Mouse (Mus musculus): Measurements from ENCODE around the gene Olfr630. TPM values are rescaled to one million over a fixed set of nuclear protein-coding genes. Genes with fewer than 3 reads are reported as not detected.
"Not testable (repeated sequence)": the region's sequence is repeated elsewhere in the genome, so short reads cannot be mapped to it uniquely, and the experiment has no call there.

The Olfr630 gene
- polyA plus RNA-seq, 1 experiment from 2014 or later = not detected

- no peak within 1 kb of the TSS for H3K9ac ChIP-seq (replicated peaks; ENCODE audit: low read depth, low read length)
- H3K9me3 ChIP-seq (ENCODE audit: control insufficient read depth, low read length) = no peaks in the 10 kb centered on the region
- H3K4me2 ChIP-seq (ENCODE audit: low read depth, low read length) = no peak within 1 kb of the TSS
- H3K27me3 ChIP-seq (ENCODE audit: control insufficient read depth, insufficient read depth, low read length) = no peaks in the 10 kb centered on the region
- no peaks in the 10 kb centered on the region for H3K36me3 ChIP-seq (ENCODE audit: control insufficient read depth, insufficient read depth, low read length)
- no peak for ATAC-seq (ENCODE audit: low read depth)
- no peak within 1 kb of the TSS for H3K27ac ChIP-seq (ENCODE audit: low read depth, low read length)
- 82% methylated on average over 2 of the region's 2 CpGs for WGBS
- no peaks in the 10 kb centered on the region for H3K4me1 ChIP-seq (ENCODE audit: control insufficient read depth, insufficient read depth, low read length)
- H3K4me3 ChIP-seq (ENCODE audit: low read depth, low read length) = no peak within 1 kb of the TSS
Observed at GRCm38 (mm10) chr7:103744843-103745242, 12.3 kb downstream of the Olfr630 start, which contains the start of gene Olfr629. Gene Olfr629, minus strand, starts transcription at chr7:103744943.

GRCm38 (mm10) chr7:103730074-103730473 lies 27.1 kb downstream of the Olfr630 start, which contains the start of gene Olfr628:
Gene Olfr628, plus strand, starts transcription at chr7:103730374.
- no peaks in the 10 kb centered on the region for H3K4me1 ChIP-seq (ENCODE audit: control insufficient read depth, insufficient read depth, low read length)
- H3K4me2 ChIP-seq (ENCODE audit: low read depth, low read length) = no peak within 1 kb of the TSS
- ATAC-seq (ENCODE audit: low read depth) = no peak
- H3K36me3 ChIP-seq (ENCODE audit: control insufficient read depth, insufficient read depth, low read length) = no peaks in the 10 kb centered on the region
- no peak within 1 kb of the TSS for H3K9ac ChIP-seq (replicated peaks; ENCODE audit: low read depth, low read length)
- H3K27ac ChIP-seq (ENCODE audit: low read depth, low read length) = no peak within 1 kb of the TSS
- 94% methylated on average over 1 of the region's 1 CpGs for WGBS
- no peaks in the 10 kb centered on the region for H3K27me3 ChIP-seq (ENCODE audit: control insufficient read depth, insufficient read depth, low read length)
- H3K4me3 ChIP-seq (ENCODE audit: low read depth, low read length) = no peak within 1 kb of the TSS
- H3K9me3 ChIP-seq (ENCODE audit: control insufficient read depth, low read length) = no peaks in the 10 kb centered on the region

- H3K36me3 ChIP-seq (ENCODE audit: control insufficient read depth, insufficient read depth, low read length); H3K4me1 ChIP-seq (ENCODE audit: control insufficient read depth, insufficient read depth, low read length); H3K27ac ChIP-seq (ENCODE audit: low read depth, low read length); H3K27me3 ChIP-seq (ENCODE audit: control insufficient read depth, insufficient read depth, low read length); ATAC-seq (ENCODE audit: low read depth); H3K9me3 ChIP-seq (ENCODE audit: control insufficient read depth, low read length); H3K4me3 ChIP-seq (ENCODE audit: low read depth, low read length); H3K9ac ChIP-seq (replicated peaks; ENCODE audit: low read depth, low read length); H3K4me2 ChIP-seq (ENCODE audit: low read depth, low read length): not testable (repeated sequence)
- WGBS = 96% methylated on average over 1 of the region's 1 CpGs
Observed at GRCm38 (mm10) chr7:103716398-103716797, 40.7 kb downstream of the Olfr630 start.

DNA sequence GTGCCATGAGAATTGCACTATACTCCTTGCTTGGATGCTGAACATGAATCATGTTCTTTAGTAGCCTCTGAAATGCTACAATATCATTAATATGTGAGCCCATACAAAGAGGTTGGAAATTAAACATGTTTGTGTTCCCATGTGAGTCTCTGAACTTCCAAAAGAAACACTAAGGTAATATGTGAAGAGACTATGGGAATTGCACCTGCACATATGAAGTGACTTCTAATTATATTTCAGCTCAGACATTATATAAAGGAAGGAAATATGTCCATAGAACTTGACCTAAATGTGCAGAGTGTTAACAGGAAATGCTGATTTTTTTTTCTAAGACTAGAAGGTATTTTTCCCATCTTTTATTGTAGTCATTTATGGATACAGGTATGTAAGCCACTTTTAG lies 42.8 kb downstream of the Olfr630 start, which contains the start of gene Olfr243:
Gene Olfr243, plus strand, starts transcription at position 301 of the 400 bp plus-strand sequence.
- Histone ChIP-seq H3K4me3 (ENCODE audit: low read depth, low read length) (no peak within 1 kb of the TSS), H3K36me3 (ENCODE audit: control insufficient read depth, insufficient read depth, low read length) (no peaks in the 10 kb centered on the region), H3K9me3 (ENCODE audit: control insufficient read depth, low read length) (no peaks in the 10 kb centered on the region), H3K9ac (replicated peaks; ENCODE audit: low read depth, low read length) (no peak within 1 kb of the TSS), H3K4me2 (ENCODE audit: low read depth, low read length) (no peak within 1 kb of the TSS), H3K27ac (ENCODE audit: low read depth, low read length) (no peak within 1 kb of the TSS), H3K4me1 (ENCODE audit: control insufficient read depth, insufficient read depth, low read length) (no peaks in the 10 kb centered on the region), H3K27me3 (ENCODE audit: control insufficient read depth, insufficient read depth, low read length) (no peaks in the 10 kb centered on the region)
- no peak for ATAC-seq (ENCODE audit: low read depth)

GRCm38 (mm10) chr7:103712024-103712423 lies 45.1 kb downstream of the Olfr630 start:
- Histone ChIP-seq H3K27ac (ENCODE audit: low read depth, low read length) (no peak overlapping the region), H3K36me3 (ENCODE audit: control insufficient read depth, insufficient read depth, low read length) (no peaks in the 10 kb centered on the region), H3K4me3 (ENCODE audit: low read depth, low read length) (no peak overlapping the region), H3K27me3 (ENCODE audit: control insufficient read depth, insufficient read depth, low read length) (no peaks in the 10 kb centered on the region), H3K9me3 (ENCODE audit: control insufficient read depth, low read length) (no peaks in the 10 kb centered on the region), H3K9ac (replicated peaks; ENCODE audit: low read depth, low read length) (no peak overlapping the region), H3K4me2 (ENCODE audit: low read depth, low read length) (no peak overlapping the region), H3K4me1 (ENCODE audit: control insufficient read depth, insufficient read depth, low read length) (no peaks in the 10 kb centered on the region)
- 36% methylated on average over 2 of the region's 2 CpGs for WGBS
- no peak for ATAC-seq (ENCODE audit: low read depth)

Other genes with a start within 250 kb of the Olfr630 start
- not detected in 2 replicates for gene Olfr610, start 245.2 kb downstream of the Olfr630 start, polyA plus RNA-seq (2014; fragmentation: Nextera tagmentation; extraction: Ambion mirVana)
- gene Olfr611, start 236.5 kb downstream of the Olfr630 start, polyA plus RNA-seq (2014; fragmentation: Nextera tagmentation; extraction: Ambion mirVana) = not detected in 2 replicates
- not detected in 2 replicates for gene Olfr612, start 214.6 kb downstream of the Olfr630 start, polyA plus RNA-seq (2014; fragmentation: Nextera tagmentation; extraction: Ambion mirVana)
- gene Olfr613, start 209.3 kb downstream of the Olfr630 start, polyA plus RNA-seq (2014; fragmentation: Nextera tagmentation; extraction: Ambion mirVana) = not detected in 2 replicates
- gene Olfr615, start 201.3 kb downstream of the Olfr630 start, polyA plus RNA-seq (2014; fragmentation: Nextera tagmentation; extraction: Ambion mirVana) = not detected in 2 replicates
- gene Olfr616, start 188.2 kb downstream of the Olfr630 start, polyA plus RNA-seq (2014; fragmentation: Nextera tagmentation; extraction: Ambion mirVana) = not detected in 2 replicates
- gene Olfr617, start 184.3 kb downstream of the Olfr630 start, polyA plus RNA-seq (2014; fragmentation: Nextera tagmentation; extraction: Ambion mirVana) = not detected in 2 replicates
- gene Olfr618, start 167.2 kb downstream of the Olfr630 start, polyA plus RNA-seq (2014; fragmentation: Nextera tagmentation; extraction: Ambion mirVana) = not detected in 2 replicates
- not detected in 2 replicates for gene Olfr619, start 156.8 kb downstream of the Olfr630 start, polyA plus RNA-seq (2014; fragmentation: Nextera tagmentation; extraction: Ambion mirVana)
- not detected in 2 replicates for gene Olfr620, start 144.8 kb downstream of the Olfr630 start, polyA plus RNA-seq (2014; fragmentation: Nextera tagmentation; extraction: Ambion mirVana)
- not detected in 2 replicates for gene Olfr622, start 114.6 kb downstream of the Olfr630 start, polyA plus RNA-seq (2014; fragmentation: Nextera tagmentation; extraction: Ambion mirVana)
- gene Olfr623, start 93.6 kb downstream of the Olfr630 start, polyA plus RNA-seq (2014; fragmentation: Nextera tagmentation; extraction: Ambion mirVana) = not detected in 2 replicates
- not detected in 2 replicates for gene Olfr624, start 86.1 kb downstream of the Olfr630 start, polyA plus RNA-seq (2014; fragmentation: Nextera tagmentation; extraction: Ambion mirVana)
- gene Olfr625-ps1, start 74.6 kb downstream of the Olfr630 start, polyA plus RNA-seq (2014; fragmentation: Nextera tagmentation; extraction: Ambion mirVana) = not detected in 2 replicates
- not detected in 2 replicates for gene Olfr243, start 42.7 kb downstream of the Olfr630 start, polyA plus RNA-seq (2014; fragmentation: Nextera tagmentation; extraction: Ambion mirVana)
- not detected in 2 replicates for gene Olfr628, start 27.0 kb downstream of the Olfr630 start, polyA plus RNA-seq (2014; fragmentation: Nextera tagmentation; extraction: Ambion mirVana)
- gene Olfr629, start 12.4 kb downstream of the Olfr630 start, polyA plus RNA-seq (2014; fragmentation: Nextera tagmentation; extraction: Ambion mirVana) = not detected in 2 replicates
- not detected in 2 replicates for gene Olfr69, start 14.3 kb upstream of the Olfr630 start, polyA plus RNA-seq (2014; fragmentation: Nextera tagmentation; extraction: Ambion mirVana)
- not detected in 2 replicates for gene Olfr68, start 22.4 kb upstream of the Olfr630 start, polyA plus RNA-seq (2014; fragmentation: Nextera tagmentation; extraction: Ambion mirVana)
- not detected in 2 replicates for gene Olfr67, start 34.5 kb upstream of the Olfr630 start, polyA plus RNA-seq (2014; fragmentation: Nextera tagmentation; extraction: Ambion mirVana)
- 1,217 and 1,461 TPM in 2 replicates for gene Hbb-bt, start 56.7 kb upstream of the Olfr630 start, polyA plus RNA-seq (2014; fragmentation: Nextera tagmentation; extraction: Ambion mirVana)
- 2,922 and 4,105 TPM in 2 replicates for gene Hbb-bs, start 70.8 kb upstream of the Olfr630 start, polyA plus RNA-seq (2014; fragmentation: Nextera tagmentation; extraction: Ambion mirVana)
- gene Hbb-bh2, start 83.2 kb upstream of the Olfr630 start, polyA plus RNA-seq (2014; fragmentation: Nextera tagmentation; extraction: Ambion mirVana) = not detected in 2 replicates
- gene Hbb-bh1, start 85.8 kb upstream of the Olfr630 start, polyA plus RNA-seq (2014; fragmentation: Nextera tagmentation; extraction: Ambion mirVana) = 1.5 and 5.1 TPM in 2 replicates
- gene Hbb-y, start 95.9 kb upstream of the Olfr630 start, polyA plus RNA-seq (2014; fragmentation: Nextera tagmentation; extraction: Ambion mirVana) = 261 and 1,449 TPM in 2 replicates
- not detected in 2 replicates for gene Olfr66, start 128.9 kb upstream of the Olfr630 start, polyA plus RNA-seq (2014; fragmentation: Nextera tagmentation; extraction: Ambion mirVana)
- gene Olfr64, start 137.2 kb upstream of the Olfr630 start, polyA plus RNA-seq (2014; fragmentation: Nextera tagmentation; extraction: Ambion mirVana) = not detected in 2 replicates
- gene Olfr65, start 146.2 kb upstream of the Olfr630 start, polyA plus RNA-seq (2014; fragmentation: Nextera tagmentation; extraction: Ambion mirVana) = not detected in 2 replicates
- gene Olfr631, start 171.5 kb upstream of the Olfr630 start, polyA plus RNA-seq (2014; fragmentation: Nextera tagmentation; extraction: Ambion mirVana) = not detected in 2 replicates
- gene Olfr632, start 177.0 kb upstream of the Olfr630 start, polyA plus RNA-seq (2014; fragmentation: Nextera tagmentation; extraction: Ambion mirVana) = not detected in 2 replicates
- gene Olfr633, start 187.1 kb upstream of the Olfr630 start, polyA plus RNA-seq (2014; fragmentation: Nextera tagmentation; extraction: Ambion mirVana) = not detected in 2 replicates
- gene Olfr635, start 213.8 kb upstream of the Olfr630 start, polyA plus RNA-seq (2014; fragmentation: Nextera tagmentation; extraction: Ambion mirVana) = 0.03 TPM in 1 of 2 replicates, not detected in the other
- not detected in 2 replicates for gene Olfr638, start 241.4 kb upstream of the Olfr630 start, polyA plus RNA-seq (2014; fragmentation: Nextera tagmentation; extraction: Ambion mirVana)

Data from neural tube, embryonic 14.5 days (tissue).